Mouse (Mus musculus): Measurements from ENCODE around the gene Cnih4.

- no peak for TF ChIP-seq CTCF (IDR thresholded peaks at IDR 0.05; ENCODE audit: borderline replicate concordance, insufficient read depth, low read depth, low read length)
- no peak for TF ChIP-seq POLR2A (IDR thresholded peaks at IDR 0.05; ENCODE audit: borderline replicate concordance, insufficient read depth, low read length)
These were observed 914 bp upstream of the Cnih4 start for GRCm38 (mm10) chr1:181143609-181143949.

All from cerebellum, adult 2 months (tissue).